Mouse (Mus musculus): ENCODE measurements around the gene Cyth1.

Gene Cyth1

GRCm38 (mm10) chr11:118196824-118197388, 51.5 kb downstream of the Cyth1 start:
- DNase-seq, result no peak

- peak; percentile 93 to 96 for DNase-seq
These were observed 54.8 kb downstream of the Cyth1 start for GRCm38 (mm10) chr11:118193390-118194147.

- DNase-seq, result peak; percentile 29 to 60
These were observed 55.4 kb downstream of the Cyth1 start for GRCm38 (mm10) chr11:118192973-118193372.

GRCm38 (mm10) chr11:118182768-118183167, 65.6 kb downstream of the Cyth1 start:
- DNase-seq, result no peak

GRCm38 (mm10) chr11:118182353-118182752, 66.0 kb downstream of the Cyth1 start:
- DNase-seq, result no peak

- no peak for DNase-seq
These were observed 68.2 kb downstream of the Cyth1 start for GRCm38 (mm10) chr11:118180199-118180598.

GRCm38 (mm10) chr11:118178236-118178635, 70.2 kb downstream of the Cyth1 start:
- no peak for DNase-seq

- no peak for DNase-seq
These were observed 73.6 kb downstream of the Cyth1 start for GRCm38 (mm10) chr11:118174752-118175151.

- no peak for DNase-seq
These were observed 75.6 kb downstream of the Cyth1 start for GRCm38 (mm10) chr11:118172768-118173167.

GRCm38 (mm10) chr11:118170333-118170732, 78.1 kb downstream of the Cyth1 start:
- DNase-seq, result no peak

- no peak for DNase-seq
These were observed 79.7 kb downstream of the Cyth1 start for GRCm38 (mm10) chr11:118168714-118169113.

- peak in 1 of 2 experiments; percentile 33 for DNase-seq
These were observed 81.8 kb downstream of the Cyth1 start for GRCm38 (mm10) chr11:118166626-118167025.

GRCm38 (mm10) chr11:118165681-118166080, 82.7 kb downstream of the Cyth1 start:
- peak in 1 of 2 experiments; percentile 32 for DNase-seq

GRCm38 (mm10) chr11:118164566-118164965, 83.8 kb downstream of the Cyth1 start:
- DNase-seq, result peak in 1 of 2 experiments; percentile 46

GRCm38 (mm10) chr11:118162245-118162644, 86.1 kb downstream of the Cyth1 start:
- peak; percentile 15 to 60 for DNase-seq

- no peak for DNase-seq
These were observed 87.2 kb downstream of the Cyth1 start for GRCm38 (mm10) chr11:118161240-118161639.

GRCm38 (mm10) chr11:118160763-118161162, 87.6 kb downstream of the Cyth1 start:
- no peak for DNase-seq

GRCm38 (mm10) chr11:118158753-118159152, 89.6 kb downstream of the Cyth1 start:
- no peak for DNase-seq

GRCm38 (mm10) chr11:118156480-118157060, 91.8 kb downstream of the Cyth1 start:
- peak; percentile 40 to 70 for DNase-seq

GRCm38 (mm10) chr11:118152964-118153363, 95.4 kb downstream of the Cyth1 start:
- DNase-seq, result no peak

- DNase-seq, result no peak
These were observed 96.8 kb downstream of the Cyth1 start for GRCm38 (mm10) chr11:118151423-118152180.

- DNase-seq, result peak; percentile 42 to 43
These were observed 98.2 kb downstream of the Cyth1 start for GRCm38 (mm10) chr11:118150115-118150701.
